ENCODE assay signal across 8 mouse cellular contexts in the genomic region with DNA sequence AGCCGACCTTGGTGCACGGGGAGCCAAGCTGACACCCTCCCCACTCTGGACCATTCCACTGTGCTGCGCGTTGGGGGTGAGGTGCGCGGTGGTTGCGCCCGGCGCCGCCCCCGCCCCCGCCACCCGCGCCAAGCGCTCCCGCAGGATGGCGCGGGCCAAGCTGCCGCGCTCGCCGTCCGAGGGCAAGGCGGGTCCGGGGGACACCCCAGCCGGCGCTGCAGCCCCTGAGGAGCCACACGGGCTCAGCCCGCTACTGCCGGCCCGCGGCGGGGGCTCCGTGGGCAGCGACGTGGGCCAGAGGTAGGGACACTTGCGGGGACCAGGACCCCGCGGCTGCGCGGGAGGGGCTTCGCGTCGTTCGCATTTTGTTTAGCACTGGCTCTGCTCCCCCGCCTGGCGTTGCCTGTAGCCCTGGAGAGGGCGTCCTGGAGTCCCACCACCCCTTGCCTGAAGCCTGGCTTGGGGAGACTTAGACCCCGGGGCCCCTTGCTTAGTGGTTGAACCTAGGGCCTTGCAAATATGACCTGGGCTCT. TPM values are rescaled to one million over a fixed set of nuclear protein-coding genes. Genes with fewer than 3 reads are reported as not detected.
A peak's percentile ranks its signal among the peaks of the same experiment; 100 is the strongest.
DNase-seq lines count a peak whose midpoint lies in the region; ATAC-seq and TF ChIP-seq lines count a peak whose summit lies in the region.

No protein-coding gene starts in this region.

- no peak overlapping the region for H3K27ac ChIP-seq in kidney, postnatal 0 days
- H3K27ac ChIP-seq in kidney, adult 2 months (ENCODE audit: insufficient read depth, low read depth, low read length): no peak overlapping the region
- peak overlapping the region; percentile 63 for H3K27ac ChIP-seq in hindbrain, embryonic 15.5 days (replicated peaks)

- H3K4me1 ChIP-seq in kidney, postnatal 0 days (replicated peaks; ENCODE audit: insufficient read depth, low read length): 0 out of 2 replicates have a peak, but pooled peaks cover 5% of the 10 kb centered on the region
- no peaks in the 10 kb centered on the region for H3K4me1 ChIP-seq in kidney, adult 2 months (ENCODE audit: control insufficient read depth, insufficient read depth, low read length)
- H3K4me1 ChIP-seq in hindbrain, embryonic 15.5 days (replicated peaks): peaks cover 22% of the 10 kb centered on the region

- peaks cover 10% of the 10 kb centered on the region for H3K27me3 ChIP-seq in kidney, postnatal 0 days (ENCODE audit: insufficient read depth, low read length)
- no peaks in the 10 kb centered on the region for H3K27me3 ChIP-seq in kidney, adult 2 months (replicated peaks; ENCODE audit: control insufficient read depth, insufficient read depth, low read length)
- no peaks in the 10 kb centered on the region for H3K27me3 ChIP-seq in hindbrain, embryonic 15.5 days

- H3K4me2 ChIP-seq in kidney, postnatal 0 days (ENCODE audit: low read length): peak overlapping the region; percentile 65
- peak overlapping the region; percentile 81 for H3K4me2 ChIP-seq in hindbrain, embryonic 15.5 days

- no peaks in the 10 kb centered on the region for H3K9me3 ChIP-seq in kidney, postnatal 0 days (replicated peaks; ENCODE audit: low read length)
- no peaks in the 10 kb centered on the region for H3K9me3 ChIP-seq in hindbrain, embryonic 15.5 days

- no peak overlapping the region for H3K9ac ChIP-seq in kidney, postnatal 0 days (ENCODE audit: low read depth, low read length)
- H3K9ac ChIP-seq in hindbrain, embryonic 15.5 days: peak overlapping the region; percentile 70

- no peaks in the 10 kb centered on the region for H3K36me3 ChIP-seq in kidney, postnatal 0 days (ENCODE audit: insufficient read depth, low read length)
- no peaks in the 10 kb centered on the region for H3K36me3 ChIP-seq in kidney, adult 2 months (ENCODE audit: control insufficient read depth, insufficient read depth, low read length)
- H3K36me3 ChIP-seq in hindbrain, embryonic 15.5 days: no peaks in the 10 kb centered on the region

- no peak for ATAC-seq in kidney, postnatal 0 days (replicated peaks; ENCODE audit: low FRiP score, low read depth)
- ATAC-seq in hindbrain, embryonic 15.5 days (ENCODE audit: low FRiP score, low read depth): peak; percentile 87

- TF ChIP-seq POLR2A in kidney, adult 2 months (IDR thresholded peaks at IDR 0.05; ENCODE audit: low read depth, low read length): no peak

- peak overlapping the region; percentile 26 for H3K4me3 ChIP-seq in kidney, postnatal 0 days (replicated peaks; ENCODE audit: low read depth, low read length)
- no peak overlapping the region for H3K4me3 ChIP-seq in kidney, adult 2 months (ENCODE audit: insufficient read depth, low read depth, low read length)
- peak overlapping the region; percentile 62 for H3K4me3 ChIP-seq in hindbrain, embryonic 15.5 days

- 3% methylated on average over 48 of the region's 49 CpGs for WGBS in kidney, postnatal 0 days
- 12% methylated on average over 49 of the region's 49 CpGs for WGBS in kidney, adult 2 months
- WGBS in hindbrain, embryonic 15.5 days: 1% methylated on average over 35 of the region's 49 CpGs

- DNase-seq in kidney, postnatal 0 days (ENCODE audit: low spot score): no peak
- no peak for DNase-seq in kidney, adult 2 months
- peak; percentile 86 for DNase-seq in cerebellum, adult 9-10 months
- peak; percentile 21 for DNase-seq in neural tube, embryonic 10.5 days (ENCODE audit: extremely low spot score, low spot score)
- no peak for DNase-seq in yolk sac, embryonic 10.5 days (ENCODE audit: low spot score)
- no peak for DNase-seq in urinary bladder, postnatal 14 days (ENCODE audit: low spot score)
- DNase-seq in ovary, postnatal 36 days (ENCODE audit: low spot score): no peak

- no peak for TF ChIP-seq CTCF in kidney, postnatal 0 days (IDR thresholded peaks at IDR 0.05; ENCODE audit: low read depth)
- no peak for TF ChIP-seq CTCF in kidney, adult 2 months (conservative IDR thresholded peaks at IDR 0.05; ENCODE audit: insufficient read depth, insufficient read length, low read depth, low read length)

RNA-seq across cellular contexts. Expression of a gene that starts 14.3 kb away (rescaled TPM):
- 0.18 and 0.24 TPM in 2 replicates for polyA plus RNA-seq in kidney, postnatal 0 days (2015; fragmentation: Nextera tagmentation; extraction: Ambion mirVana)
- 36.1 and 47.1 TPM in 2 replicates for polyA plus RNA-seq in kidney, adult 2 months (2012; rRNA removed)
- polyA plus RNA-seq in hindbrain, embryonic 15.5 days (2015; fragmentation: Nextera tagmentation; extraction: Ambion mirVana): 20.2 and 23.8 TPM in 2 replicates

RNA-seq across cellular contexts. Expression of a gene that starts 30.8 kb away (rescaled TPM):
- polyA plus RNA-seq in kidney, postnatal 0 days (2015; fragmentation: Nextera tagmentation; extraction: Ambion mirVana): not detected in 2 replicates
- polyA plus RNA-seq in kidney, adult 2 months (2012; rRNA removed): 0.06 TPM in 1 of 2 replicates, not detected in the other
- not detected in 2 replicates for polyA plus RNA-seq in hindbrain, embryonic 15.5 days (2015; fragmentation: Nextera tagmentation; extraction: Ambion mirVana)

RNA-seq across cellular contexts. Expression of a gene that starts 54.8 kb away (rescaled TPM):
- polyA plus RNA-seq in kidney, postnatal 0 days (2015; fragmentation: Nextera tagmentation; extraction: Ambion mirVana): not detected in 2 replicates
- polyA plus RNA-seq in kidney, adult 2 months (2012; rRNA removed): not detected in 2 replicates
- polyA plus RNA-seq in hindbrain, embryonic 15.5 days (2015; fragmentation: Nextera tagmentation; extraction: Ambion mirVana): not detected in 2 replicates

Comparison
In these comparisons a context has a peak if more than half of its experiments do, and no peak if none do; other contexts are left out.
1. RNA of a gene that starts 14.3 kb away (polyA plus RNA-seq): 36.1 to 47.1 TPM in kidney, adult 2 months and 20.2 to 23.8 TPM in hindbrain, embryonic 15.5 days; 0.18 to 0.24 TPM in kidney, postnatal 0 days; every median in the first group is over 10 times any median in the second.
2. DNase-seq: peak in cerebellum, adult 9-10 months (single experiment) and neural tube, embryonic 10.5 days (single experiment); none in kidney, postnatal 0 days (single experiment), kidney, adult 2 months (single experiment), yolk sac, embryonic 10.5 days (single experiment), urinary bladder, postnatal 14 days (single experiment) and ovary, postnatal 36 days (single experiment).